Mouse (Mus musculus) embryonic facial prominence, embryonic 12.5 days (tissue): Measurements from ENCODE around the gene Cep63. TPM values are rescaled to one million over a fixed set of nuclear protein-coding genes. Genes with fewer than 3 reads are reported as not detected.

ENCODE experiments used
- ATAC-seq: fragments of 200-750 bp; cut with Nextera tagmentation; 2 replicates; pipeline ENCODE4 v1.8.0; 2017; ENCODE audit not compliant: insufficient number of reproducible peaks, insufficient read depth, low FRiP score, low TSS enrichment
- H3K27ac ChIP-seq: fragments of 300-500 bp; sonication (generic); 2 replicates; pipeline ENCODE4 v1.5.1; 2016; ENCODE audit warnings: mild to moderate bottlenecking
- H3K27me3 ChIP-seq: fragments of 300-500 bp; sonication (generic); 2 replicates; pipeline ENCODE4 v1.6.1; 2016; ENCODE audit warnings: mild to moderate bottlenecking, moderate library complexity
- H3K36me3 ChIP-seq: fragments of 300-500 bp; sonication (generic); 2 replicates; pipeline ENCODE4 v1.6.1; 2016; ENCODE audit warnings: mild to moderate bottlenecking
- H3K4me1 ChIP-seq: fragments of 300-500 bp; sonication (generic); 2 replicates; pipeline ENCODE4 v1.6.1; 2016
- H3K4me2 ChIP-seq: fragments of 300-500 bp; sonication (generic); replicated peaks from 2 replicates; pipeline ENCODE4 v1.6.1; 2016; ENCODE audit warnings: mild to moderate bottlenecking, moderate library complexity
- H3K4me3 ChIP-seq: fragments of 300-500 bp; sonication (generic); 2 replicates; pipeline ENCODE4 v1.5.1; 2016; ENCODE audit warnings: mild to moderate bottlenecking
- H3K9ac ChIP-seq: fragments of 300-500 bp; sonication (generic); 2 replicates; pipeline ENCODE4 v1.6.1; 2016; ENCODE audit warnings: mild to moderate bottlenecking, moderate library complexity
- H3K9me3 ChIP-seq: fragments of 300-500 bp; sonication (generic); 2 replicates; pipeline ENCODE4 v1.6.1; 2016; ENCODE audit warnings: mild to moderate bottlenecking, moderate library complexity
- WGBS: fragments of 180-500 bp; shearing (Covaris S2); methylation state at CpG from one replicate; pipeline ENCODE4 v1.1.7; 2016; 5-methylcytosine and 5-hydroxymethylcytosine counted together
- polyA plus RNA-seq: library from polyadenylated mRNA; unstranded; fragments of >200 nt; fragmentation: Nextera tagmentation; extraction: Ambion mirVana; gene quantifications from 2 replicates; pipeline ENCODE4 v1.2.1, GENCODE M21; 2016

Cep63 gene
- polyA plus RNA-seq, 1 experiment from 2014 or later, result 55.9 TPM

GRCm38 (mm10) chr9:102549211-102549610, 77.1 kb downstream of the Cep63 start:
- H3K27ac ChIP-seq, result no peak overlapping the region

GRCm38 (mm10) chr9:102547028-102547354, 79.3 kb downstream of the Cep63 start:
- no peak for ATAC-seq
- Histone ChIP-seq H3K9ac (no peak overlapping the region), H3K27me3 (peaks cover 13% of the 10 kb centered on the region), H3K36me3 (no peaks in the 10 kb centered on the region), H3K4me3 (no peak overlapping the region), H3K27ac (no peak overlapping the region), H3K9me3 (no peaks in the 10 kb centered on the region), H3K4me2 (no peak overlapping the region), H3K4me1 (peaks cover 12% of the 10 kb centered on the region)
- WGBS, result 36% methylated on average over 7 of the region's 7 CpGs

More at GRCm38 (mm10) chr9:102549211-102549610, 77.1 kb downstream of the Cep63 start:
- no peak overlapping the region for H3K9ac ChIP-seq
- H3K27me3 ChIP-seq, result peaks cover 8% of the 10 kb centered on the region; the same call in 1 of the 2 replicates
- no peak overlapping the region for H3K4me2 ChIP-seq
- H3K4me1 ChIP-seq, result peaks cover 7% of the 10 kb centered on the region
- no peaks in the 10 kb centered on the region for H3K36me3 ChIP-seq
- ATAC-seq, result no peak
- no peaks in the 10 kb centered on the region for H3K9me3 ChIP-seq
- no peak overlapping the region for H3K4me3 ChIP-seq
- WGBS, result 71% methylated on average over 8 of the region's 8 CpGs

DNA sequence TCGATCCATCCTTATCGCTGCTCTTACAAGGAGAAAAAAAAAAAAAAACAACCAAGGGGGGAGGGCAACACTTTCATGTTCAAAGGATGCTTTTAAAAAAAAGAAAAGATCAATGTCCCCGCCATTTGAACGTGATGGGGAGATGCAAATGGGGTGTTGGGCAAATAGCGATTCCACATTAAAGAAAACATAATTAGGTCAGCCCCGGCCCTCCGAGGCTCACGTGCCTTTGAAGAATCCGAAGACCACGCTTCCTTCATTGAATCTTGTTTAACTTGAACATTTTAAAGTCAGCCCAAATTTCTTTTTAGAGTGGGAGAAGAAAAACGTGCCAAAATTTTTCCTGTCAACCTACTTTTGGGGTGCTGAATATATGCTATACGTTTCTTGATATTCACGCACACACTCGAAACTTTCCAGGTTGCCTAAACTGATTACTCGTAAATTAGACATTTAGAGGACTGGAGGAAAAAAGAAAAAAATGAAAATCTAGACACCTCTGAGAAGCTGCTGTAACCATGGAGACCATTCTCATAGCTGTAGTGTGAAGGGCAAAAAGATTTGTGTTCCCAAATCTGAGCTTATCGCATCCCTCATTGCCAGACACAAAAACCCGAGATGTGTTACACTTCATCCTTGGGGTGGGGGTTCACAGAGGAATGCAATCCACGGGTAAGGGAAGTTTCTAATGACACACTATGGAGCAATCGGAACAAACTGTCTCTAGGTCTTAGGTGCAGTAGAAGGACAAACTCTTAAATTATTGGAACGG, 79.9 kb downstream of the Cep63 start:
- no peak for ATAC-seq
- 75% methylated on average over 20 of the region's 20 CpGs for WGBS
- no peak overlapping the region for H3K27ac ChIP-seq
- H3K36me3 ChIP-seq, result no peaks in the 10 kb centered on the region
- peaks cover 13% of the 10 kb centered on the region for H3K27me3 ChIP-seq
- peaks cover 12% of the 10 kb centered on the region for H3K4me1 ChIP-seq
- no peak overlapping the region for H3K4me3 ChIP-seq
- no peak overlapping the region for H3K9ac ChIP-seq
- H3K4me2 ChIP-seq, result no peak overlapping the region
- no peaks in the 10 kb centered on the region for H3K9me3 ChIP-seq

DNA sequence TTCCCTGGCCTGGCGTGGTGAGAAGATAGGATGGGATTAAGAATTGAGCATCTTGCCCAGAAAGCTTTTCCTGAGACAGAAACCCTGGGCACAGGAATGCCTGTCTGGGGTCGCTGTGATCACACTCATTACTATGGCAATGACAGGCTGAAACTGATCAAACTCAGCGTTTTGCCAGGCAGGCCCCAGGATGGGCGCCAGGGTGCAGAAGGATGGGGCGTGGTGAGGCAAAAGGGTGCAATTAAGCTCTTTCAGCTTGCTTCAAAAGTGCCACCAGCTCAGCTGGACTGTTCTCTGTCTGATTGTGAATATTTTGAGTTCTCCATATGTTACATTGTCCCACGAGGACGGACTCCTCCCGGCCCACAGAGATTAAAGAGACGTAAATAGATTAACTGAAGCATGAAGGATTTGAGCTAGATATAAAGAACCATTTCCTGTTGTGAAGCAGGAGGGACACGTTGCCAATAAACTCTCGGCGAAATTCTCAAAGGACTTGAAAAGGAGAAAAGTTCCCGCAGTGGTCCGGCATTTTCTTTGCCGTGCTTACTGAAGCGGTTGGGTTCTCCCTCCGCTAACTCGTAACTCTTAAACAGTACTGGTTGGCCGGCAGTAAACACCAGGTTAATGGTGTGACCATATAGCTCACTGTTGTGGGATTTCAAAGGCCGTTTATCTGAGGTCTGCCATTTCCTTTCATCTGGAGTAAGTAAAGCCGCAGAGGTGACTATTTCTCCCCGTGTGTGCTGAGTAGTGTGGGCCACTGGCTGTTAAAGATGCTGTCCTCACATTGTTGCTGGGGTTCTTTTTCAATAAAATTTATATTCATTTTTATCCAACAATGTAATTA, 80.7 kb downstream of the Cep63 start:
- WGBS, result 42% methylated on average over 22 of the region's 22 CpGs
- Histone ChIP-seq H3K27ac (no peak overlapping the region), H3K27me3 (peaks cover 13% of the 10 kb centered on the region)

GRCm38 (mm10) chr9:102544773-102545366, 81.5 kb downstream of the Cep63 start:
- no peaks in the 10 kb centered on the region for H3K9me3 ChIP-seq
- ATAC-seq, result 0 out of 2 replicates have a peak, but pooled peaks have one; percentile 72
- no peaks in the 10 kb centered on the region for H3K36me3 ChIP-seq
- H3K4me3 ChIP-seq, result peak overlapping the region; percentile 24
- H3K9ac ChIP-seq, result no peak overlapping the region
- H3K4me1 ChIP-seq, result peaks cover 12% of the 10 kb centered on the region
- H3K27ac ChIP-seq, result no peak overlapping the region
- H3K27me3 ChIP-seq, result peaks cover 13% of the 10 kb centered on the region
- WGBS, result 2% methylated on average over 26 of the region's 26 CpGs
- peak overlapping the region; percentile 48 for H3K4me2 ChIP-seq

More for the DNA sequence above, 80.7 kb downstream of the Cep63 start:
- Histone ChIP-seq H3K36me3 (no peaks in the 10 kb centered on the region), H3K4me1 (peaks cover 12% of the 10 kb centered on the region), H3K9me3 (no peaks in the 10 kb centered on the region), H3K9ac (no peak overlapping the region), H3K4me3 (no peak overlapping the region), H3K4me2 (peak overlapping the region; percentile 48)
- no peak for ATAC-seq

GRCm38 (mm10) chr9:102544116-102544772, 82.1 kb downstream of the Cep63 start:
- Histone ChIP-seq H3K9ac (no peak overlapping the region), H3K4me2 (peak overlapping the region; percentile 48), H3K4me1 (peaks cover 12% of the 10 kb centered on the region), H3K9me3 (no peaks in the 10 kb centered on the region), H3K36me3 (no peaks in the 10 kb centered on the region), H3K4me3 (peak overlapping the region; percentile 24), H3K27ac (no peak overlapping the region), H3K27me3 (peaks cover 13% of the 10 kb centered on the region)
- peak; percentile 36; the same call in 1 of the 2 replicates for ATAC-seq
- 21% methylated on average over 11 of the region's 11 CpGs for WGBS

DNA sequence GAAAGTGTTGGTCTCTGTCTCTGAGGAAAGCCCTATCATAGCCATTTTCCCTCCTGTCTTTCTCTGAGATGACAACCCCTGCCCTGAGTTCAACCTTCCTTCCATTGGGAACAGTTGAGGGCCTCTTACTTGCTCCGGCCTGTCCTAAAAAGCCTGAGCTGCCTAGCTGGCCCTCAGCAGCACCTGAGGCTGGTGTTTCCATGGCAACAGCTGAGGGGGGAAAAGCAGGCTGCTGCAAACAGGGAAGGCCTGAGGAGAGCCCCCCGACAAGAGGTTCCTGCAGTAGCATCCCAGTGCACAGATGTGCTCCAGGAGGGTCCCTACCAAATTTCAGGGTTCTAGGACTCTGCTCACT, 82.6 kb downstream of the Cep63 start:
- Histone ChIP-seq H3K4me1 (peaks cover 12% of the 10 kb centered on the region), H3K4me3 (no peak overlapping the region), H3K27ac (no peak overlapping the region), H3K4me2 (no peak overlapping the region), H3K9ac (no peak overlapping the region), H3K36me3 (no peaks in the 10 kb centered on the region), H3K9me3 (no peaks in the 10 kb centered on the region), H3K27me3 (peaks cover 13% of the 10 kb centered on the region)
- no peak for ATAC-seq
- WGBS, result 53% methylated on average over 2 of the region's 2 CpGs

DNA sequence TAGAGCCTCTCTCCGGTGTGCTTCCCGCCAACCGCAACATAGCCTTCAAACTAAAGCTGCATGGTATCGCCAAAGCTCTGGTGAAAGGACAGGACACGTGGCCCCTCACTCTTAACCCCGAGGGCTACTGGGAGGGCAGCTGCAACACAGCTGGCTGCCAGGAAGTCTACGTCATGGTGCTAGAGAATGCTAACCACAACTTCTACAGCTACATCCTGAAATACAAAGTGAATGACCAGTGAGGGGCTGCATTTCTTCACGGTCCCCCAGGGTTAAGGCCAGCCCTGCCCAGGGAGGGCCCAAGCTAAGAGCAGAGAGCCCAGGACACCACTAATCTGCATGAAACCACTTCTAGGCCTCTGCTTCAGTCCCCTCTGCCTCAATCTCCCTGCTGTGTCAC, 83.8 kb downstream of the Cep63 start:
- Histone ChIP-seq H3K4me1 (peaks cover 12% of the 10 kb centered on the region), H3K9ac (no peak overlapping the region), H3K27me3 (peaks cover 13% of the 10 kb centered on the region), H3K27ac (no peak overlapping the region), H3K4me3 (no peak overlapping the region), H3K4me2 (no peak overlapping the region), H3K36me3 (no peaks in the 10 kb centered on the region), H3K9me3 (no peaks in the 10 kb centered on the region)
- 71% methylated on average over 8 of the region's 8 CpGs for WGBS
- no peak for ATAC-seq

- Histone ChIP-seq H3K9me3 (no peaks in the 10 kb centered on the region), H3K36me3 (no peaks in the 10 kb centered on the region), H3K27me3 (peaks cover 13% of the 10 kb centered on the region), H3K4me2 (no peak overlapping the region), H3K4me3 (no peak overlapping the region), H3K4me1 (peaks cover 12% of the 10 kb centered on the region), H3K27ac (no peak overlapping the region), H3K9ac (no peak overlapping the region)
- no peak for ATAC-seq
- 88% methylated on average over 10 of the region's 10 CpGs for WGBS
Measured at GRCm38 (mm10) chr9:102541666-102542065, 84.7 kb downstream of the Cep63 start.

GRCm38 (mm10) chr9:102539699-102540098, 86.6 kb downstream of the Cep63 start:
- no peaks in the 10 kb centered on the region for H3K9me3 ChIP-seq
- WGBS, result 65% methylated on average over 7 of the region's 7 CpGs
- no peak overlapping the region for H3K27ac ChIP-seq
- H3K9ac ChIP-seq, result no peak overlapping the region
- no peak for ATAC-seq
- no peak overlapping the region for H3K4me2 ChIP-seq
- peaks cover 7% of the 10 kb centered on the region for H3K4me1 ChIP-seq
- no peak overlapping the region for H3K4me3 ChIP-seq
- H3K36me3 ChIP-seq, result no peaks in the 10 kb centered on the region
- peaks cover 15% of the 10 kb centered on the region for H3K27me3 ChIP-seq

GRCm38 (mm10) chr9:102536968-102537367, 89.4 kb downstream of the Cep63 start:
- Histone ChIP-seq H3K4me2 (no peak overlapping the region), H3K36me3 (no peaks in the 10 kb centered on the region), H3K9ac (no peak overlapping the region), H3K9me3 (no peaks in the 10 kb centered on the region), H3K4me3 (no peak overlapping the region), H3K27me3 (peaks cover 26% of the 10 kb centered on the region), H3K27ac (no peak overlapping the region), H3K4me1 (0 out of 2 replicates have a peak, but pooled peaks cover under 1% of the 10 kb centered on the region)
- 87% methylated on average over 4 of the region's 4 CpGs for WGBS
- no peak for ATAC-seq
